Mouse (Mus musculus) Patski (cell line): Measurements from ENCODE around the gene Homer2. TPM values are rescaled to one million over a fixed set of nuclear protein-coding genes. Genes with fewer than 3 reads are reported as not detected.

Source experiments
- ATAC-seq: fragments of 100-300 bp; one replicate; pipeline ENCODE4 v1.8.0; 2021
- CTCF ChIA-PET: fragments of 350-600 bp; sonication (Branson Sonifier 250); formaldehyde crosslinking; loops from one replicate; lab custom pipeline; 2022; ENCODE audit warnings: inconsistent platforms; lab: Charles Lee
- POLR2A ChIA-PET: fragments of 350-600 bp; sonication (Branson Sonifier 250); formaldehyde crosslinking; loops from one replicate; lab custom pipeline; 2022; ENCODE audit warnings: antibody characterized with exemption, inconsistent platforms; lab: Charles Lee
- DNase-seq: peaks from one replicate; pipeline ENCODE4 v3.0.0-alpha.2; 2011; ENCODE audit warnings: low read depth, low spot score
- H3K27me3 ChIP-seq: fragments of 371-371 bp; one replicate; pipeline ENCODE4 v1.5.1; 2021
- CTCF ChIP-seq: fragments of 100-300 bp; IDR thresholded peaks from one replicate; pipeline ENCODE4 v1.5.1; 2021
- in situ Hi-C: fragments of 300-500 bp; cut with MboI; formaldehyde crosslinking; loops from 3 replicates; pipeline ENCODE4 v1.11.1; 2018; ENCODE audit warnings: low pct_unique_long_range_greater_than_20kb, mixed read lengths
- polyA plus RNA-seq: library from polyadenylated mRNA; unstranded; gene quantifications from one replicate; pipeline ENCODE4 v1.2.3, GENCODE M21; 2021

The Homer2 gene
- polyA plus RNA-seq, 1 experiment from 2014 or later: 5.5 TPM

- in situ Hi-C loops: no loop called here
- CTCF ChIA-PET: interaction anchor here (0.9 to 1.0 kb wide), 3 partner anchors 8 to 102 kb away, joined by 3 read pairs; no protein-coding TSS in a partner anchor
- POLR2A ChIA-PET: interaction anchor here (1.0 kb wide), 1 partner anchor 192 kb away, joined by 4 read pairs; the partner anchor contains the start of gene Ramac
- no peaks in the 10 kb centered on the region for H3K27me3 ChIP-seq
- DNase-seq: peak; percentile 62
- peak; percentile 98 for ATAC-seq
- TF ChIP-seq CTCF: no peak
Measured at GRCm38 (mm10) chr7:81571108-81571940, 136.0 kb downstream of the Homer2 start, which contains the start of gene Whamm. Whamm (plus strand) TSS chr7:81571266.

DNA sequence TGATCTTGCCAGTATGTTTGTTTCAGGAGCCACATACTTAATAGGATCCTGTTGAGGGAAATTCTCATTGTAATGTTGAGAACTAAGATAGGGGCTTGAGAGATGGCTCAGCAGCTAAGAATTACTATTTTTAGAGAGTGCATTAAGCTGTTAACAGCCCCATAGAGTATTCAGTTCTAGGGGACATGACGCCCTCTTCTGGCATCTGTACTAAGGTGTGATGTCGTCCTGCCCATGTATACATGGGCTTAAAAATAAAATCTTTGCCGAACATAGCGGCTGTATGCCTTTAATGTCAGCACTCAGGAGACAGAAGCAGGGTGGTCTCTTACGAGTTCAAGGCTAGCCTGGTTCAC lies 136.6 kb downstream of the Homer2 start:
- CTCF ChIA-PET: interaction anchor here (0.9 kb wide), 2 partner anchors 36 to 102 kb away, joined by 3 read pairs; no protein-coding TSS in a partner anchor
- TF ChIP-seq CTCF: peak; percentile 46
- H3K27me3 ChIP-seq: peaks cover 1% of the 10 kb centered on the region
- in situ Hi-C loops: no loop called here
- peak; percentile 25 for ATAC-seq
- POLR2A ChIA-PET: interaction anchor here (1.0 kb wide), 1 partner anchor 192 kb away, joined by 4 read pairs; the partner anchor contains the start of gene Ramac
- DNase-seq: no peak

DNA sequence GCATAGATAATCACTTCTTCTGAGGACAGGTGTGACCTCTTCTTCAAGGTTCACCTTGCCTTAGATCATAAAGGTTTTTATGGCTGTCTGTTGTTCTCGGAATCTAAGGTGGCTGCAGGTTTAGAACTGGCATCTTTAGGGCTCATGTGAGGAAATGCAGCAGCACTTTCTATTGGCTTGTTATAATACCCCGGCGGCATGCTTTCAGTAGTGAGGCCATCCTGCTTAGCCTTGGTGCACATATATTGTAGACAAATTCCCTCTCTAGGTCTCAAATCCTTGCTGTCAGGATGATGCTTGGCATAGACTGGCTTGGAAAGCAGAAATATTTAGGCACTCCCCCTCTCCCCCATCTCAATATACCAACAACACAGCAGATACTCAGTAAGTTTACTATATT lies 137.1 kb downstream of the Homer2 start:
- peaks cover 3% of the 10 kb centered on the region for H3K27me3 ChIP-seq
- DNase-seq (no peak), ATAC-seq (no peak)
- ChIA-PET CTCF (no interaction called here), POLR2A (no interaction called here)
- TF ChIP-seq CTCF: no peak
- in situ Hi-C loops: no loop called here

DNA sequence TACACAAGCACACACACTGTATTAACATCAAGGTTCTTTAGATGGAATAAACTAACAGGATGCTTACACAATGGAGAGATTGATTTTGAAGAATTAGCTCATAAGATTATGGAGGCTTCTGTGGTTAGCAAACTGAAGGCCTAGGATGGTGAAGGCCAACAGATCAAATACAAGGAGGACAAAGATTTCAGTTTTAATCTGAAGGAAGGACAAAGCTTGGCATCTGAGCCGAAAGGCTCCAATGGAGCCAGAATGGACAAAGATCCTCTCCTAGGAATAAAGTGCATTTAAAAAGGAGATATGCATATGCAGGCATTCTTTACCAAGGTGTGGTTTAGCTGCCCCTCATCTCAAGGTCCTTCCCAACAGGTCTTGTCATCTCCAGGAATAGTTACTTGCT lies 137.5 kb downstream of the Homer2 start:
- POLR2A ChIA-PET: no interaction called here
- in situ Hi-C loops: no loop called here
- peaks cover 3% of the 10 kb centered on the region for H3K27me3 ChIP-seq
- no peak for DNase-seq
- CTCF ChIA-PET: no interaction called here
- no peak for TF ChIP-seq CTCF
- ATAC-seq: no peak

- POLR2A ChIA-PET: no interaction called here
- no peak for TF ChIP-seq CTCF
- ATAC-seq (no peak), DNase-seq (no peak)
- CTCF ChIA-PET: no interaction called here
- in situ Hi-C loops: no loop called here
- peaks cover 3% of the 10 kb centered on the region for H3K27me3 ChIP-seq
Measured at GRCm38 (mm10) chr7:81567396-81567795, 139.9 kb downstream of the Homer2 start.

- ChIA-PET POLR2A (no interaction called here), CTCF (no interaction called here)
- ATAC-seq: no peak
- DNase-seq: no peak
- peaks cover 3% of the 10 kb centered on the region for H3K27me3 ChIP-seq
- in situ Hi-C loops: no loop called here
- no peak for TF ChIP-seq CTCF
Measured at GRCm38 (mm10) chr7:81566892-81567291, 140.4 kb downstream of the Homer2 start, which contains the start of gene Fsd2. Fsd2 (minus strand) TSS chr7:81566944.

- no peak for DNase-seq
- no peak for ATAC-seq
- TF ChIP-seq CTCF: no peak
- in situ Hi-C loops: no loop called here
- peaks cover 3% of the 10 kb centered on the region for H3K27me3 ChIP-seq
- ChIA-PET CTCF (no interaction called here), POLR2A (no interaction called here)
Measured at GRCm38 (mm10) chr7:81566332-81566731, 141.0 kb downstream of the Homer2 start.

DNA sequence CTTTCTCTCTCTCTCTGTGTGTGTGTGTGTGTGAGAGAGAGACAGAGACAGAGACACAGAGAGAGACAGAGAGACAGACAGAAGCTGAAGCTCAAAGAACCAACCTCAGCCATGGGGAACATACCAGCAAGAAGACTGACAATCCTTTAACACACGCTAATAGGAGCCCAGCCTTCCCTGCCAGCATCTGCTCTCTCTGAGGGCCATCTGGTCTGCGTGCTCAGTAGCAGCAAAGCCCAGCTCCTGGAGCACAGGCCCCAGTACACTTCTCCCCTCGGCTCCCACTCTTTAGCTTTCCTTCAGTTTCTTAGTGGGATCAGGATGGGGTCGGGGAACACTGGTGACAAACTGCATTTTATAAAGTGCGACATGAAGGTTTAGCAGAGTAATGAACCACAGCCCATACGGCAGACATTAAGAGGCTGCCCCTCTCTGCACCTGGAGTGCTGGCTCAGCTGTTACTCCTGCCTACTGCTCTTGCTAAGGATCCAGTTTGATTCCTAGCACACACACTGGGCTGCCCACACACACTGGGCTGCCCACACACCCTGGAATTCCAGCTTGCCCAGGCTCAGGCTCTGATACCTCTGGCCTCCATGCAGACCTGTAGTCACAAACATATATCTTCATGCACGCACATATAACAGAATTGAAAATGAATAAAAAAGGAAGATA lies 141.8 kb downstream of the Homer2 start:
- POLR2A ChIA-PET: no interaction called here
- in situ Hi-C loops: no loop called here
- H3K27me3 ChIP-seq: peaks cover 3% of the 10 kb centered on the region
- no peak for TF ChIP-seq CTCF
- CTCF ChIA-PET: no interaction called here
- ATAC-seq (no peak), DNase-seq (no peak)

- ChIA-PET POLR2A (no interaction called here), CTCF (no interaction called here)
- DNase-seq: no peak
- no peak for ATAC-seq
- no peak for TF ChIP-seq CTCF
- in situ Hi-C loops: no loop called here
- peaks cover 3% of the 10 kb centered on the region for H3K27me3 ChIP-seq
Measured at GRCm38 (mm10) chr7:81564766-81565165, 142.6 kb downstream of the Homer2 start.

DNA sequence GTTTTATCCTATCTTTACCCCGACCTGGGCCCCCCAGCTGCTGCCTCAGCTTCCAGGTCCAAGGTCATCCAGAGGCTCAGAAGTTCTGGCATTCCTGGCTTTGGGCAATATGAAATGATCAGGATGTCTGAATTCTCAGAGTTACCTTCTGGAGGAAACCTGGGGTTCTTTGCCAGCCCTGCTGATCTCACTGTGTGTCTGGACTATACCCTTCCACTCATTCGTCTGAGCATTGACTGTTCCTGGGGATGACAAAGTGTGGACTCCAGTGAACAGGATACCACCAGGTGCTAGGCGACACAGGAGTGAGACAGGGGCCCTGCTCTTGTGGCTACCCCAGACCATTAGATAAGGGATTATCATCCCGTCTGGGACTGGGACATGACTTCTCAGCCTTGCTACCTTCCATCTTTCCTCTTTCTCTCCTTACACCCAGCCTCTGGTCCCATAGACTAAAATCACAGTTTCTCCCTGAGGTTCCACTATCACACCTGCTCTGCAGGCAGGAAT lies 143.8 kb downstream of the Homer2 start:
- ChIA-PET POLR2A (no interaction called here), CTCF (interaction anchor here (1.2 to 1.3 kb wide), 2 partner anchors 9 to 16 kb away, joined by 3 read pairs; no protein-coding TSS in a partner anchor)
- peaks cover 6% of the 10 kb centered on the region for H3K27me3 ChIP-seq
- ATAC-seq (no peak), DNase-seq (no peak)
- in situ Hi-C loops: no loop called here
- no peak for TF ChIP-seq CTCF

DNA sequence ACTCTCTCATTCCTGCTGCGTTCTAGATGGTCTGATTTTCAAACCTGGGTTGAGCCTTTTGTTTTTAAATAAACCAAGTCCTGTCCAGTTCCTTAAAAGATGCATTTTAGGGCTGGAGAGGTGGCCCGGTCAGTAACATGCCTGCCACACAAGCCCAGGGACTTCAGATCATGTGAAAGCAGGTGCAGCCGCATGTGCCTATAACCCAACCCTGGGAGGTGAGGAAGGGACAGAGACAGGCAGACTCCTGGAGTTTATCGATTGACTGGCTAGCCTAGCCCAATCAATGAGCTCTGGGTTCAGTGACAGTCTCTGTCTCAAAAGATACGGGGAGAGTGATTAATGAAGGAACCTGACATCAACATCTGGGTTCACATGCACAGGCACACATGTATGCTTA lies 146.1 kb downstream of the Homer2 start:
- peaks cover 12% of the 10 kb centered on the region for H3K27me3 ChIP-seq
- DNase-seq (no peak), ATAC-seq (no peak)
- POLR2A ChIA-PET: no interaction called here
- TF ChIP-seq CTCF: no peak
- in situ Hi-C loops: no loop called here
- CTCF ChIA-PET: no interaction called here
